Mouse (Mus musculus) cerebellum, postnatal 25 days (tissue): ENCODE results near the gene Rorc.

Experiments
- DNase-seq, 2 experiments: peaks; one replicate each; pipeline ENCODE4 v3.0.0; 2021; ENCODE audit warnings: mixed read lengths in 2 of 2

Gene Rorc

GRCm38 (mm10) chr3:94377028-94377923 lies 4.7 kb downstream of the Rorc start:
- no peak for DNase-seq

DNA sequence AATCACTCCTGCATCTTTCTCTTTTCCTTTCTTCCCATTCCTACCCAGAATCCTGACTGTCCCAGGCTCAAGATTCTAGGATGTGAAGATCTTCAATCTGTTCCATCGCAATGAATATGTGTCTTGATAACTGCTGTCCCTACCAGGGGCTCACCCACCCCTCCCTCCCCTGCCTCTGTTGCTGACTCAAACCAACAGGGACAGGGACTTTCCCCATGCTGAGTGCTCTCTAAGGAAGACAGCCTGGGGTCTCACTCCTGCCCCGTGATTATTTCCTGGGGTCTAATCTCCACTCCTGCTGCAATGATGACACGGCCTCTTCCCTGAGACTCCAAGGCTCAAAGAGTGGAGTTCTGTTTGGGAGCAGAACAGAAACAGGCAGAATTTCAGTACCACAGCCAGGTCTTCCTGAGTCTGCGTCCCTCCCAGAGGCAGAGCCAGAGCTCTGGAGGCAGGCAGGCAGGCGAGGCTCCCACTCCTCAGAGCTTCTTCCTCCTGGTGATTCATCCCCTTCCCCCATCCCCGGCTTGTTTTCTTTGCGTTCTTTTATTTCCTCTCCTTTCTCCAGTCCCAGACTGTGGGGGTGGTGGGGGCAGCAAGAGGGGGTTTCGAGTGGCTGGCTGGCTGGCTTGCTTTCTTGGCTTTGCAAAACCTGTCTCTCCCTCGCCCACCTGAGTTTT lies 7.4 kb downstream of the Rorc start:
- DNase-seq = no peak

DNA sequence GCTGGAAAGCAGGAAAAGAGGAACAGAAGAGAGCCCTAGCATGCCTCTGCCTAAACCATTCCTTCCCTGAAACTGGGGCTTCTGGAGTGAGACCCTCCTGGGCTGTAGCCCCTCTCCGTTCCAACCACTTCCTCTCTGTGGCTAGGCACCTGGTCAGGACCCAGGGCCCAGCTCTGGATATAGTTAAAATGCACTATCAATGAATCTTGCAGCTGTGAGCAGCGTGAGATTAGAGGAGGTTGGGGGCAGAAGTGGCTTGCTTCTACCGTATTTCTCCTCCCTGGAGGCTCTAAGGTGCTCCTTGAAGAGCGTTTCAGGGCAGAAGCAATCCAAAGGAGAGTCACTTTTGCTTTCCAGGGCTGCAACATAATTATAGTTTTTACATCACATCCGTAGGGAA lies 9.7 kb downstream of the Rorc start:
- DNase-seq = no peak

DNA sequence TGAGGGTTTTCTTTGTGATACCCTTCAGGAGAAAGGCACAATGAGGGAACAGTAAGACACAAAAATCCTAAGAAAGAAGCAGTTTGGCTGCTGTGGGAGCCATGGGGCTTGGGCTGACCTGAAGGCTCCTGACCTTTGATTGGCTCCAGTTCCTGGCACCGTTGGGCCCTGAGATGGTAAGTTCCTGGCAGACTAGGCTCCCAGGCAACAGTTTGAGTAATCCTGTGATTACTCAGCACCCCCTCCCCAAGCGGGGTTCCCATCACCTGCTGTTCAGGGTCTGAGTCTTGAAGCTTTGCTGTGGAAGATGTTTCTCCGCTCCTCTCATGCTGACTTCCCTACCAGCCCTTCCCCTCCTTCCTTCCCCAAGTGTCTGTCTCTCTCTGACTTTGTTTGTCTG lies 10.9 kb downstream of the Rorc start:
- DNase-seq = no peak

DNA sequence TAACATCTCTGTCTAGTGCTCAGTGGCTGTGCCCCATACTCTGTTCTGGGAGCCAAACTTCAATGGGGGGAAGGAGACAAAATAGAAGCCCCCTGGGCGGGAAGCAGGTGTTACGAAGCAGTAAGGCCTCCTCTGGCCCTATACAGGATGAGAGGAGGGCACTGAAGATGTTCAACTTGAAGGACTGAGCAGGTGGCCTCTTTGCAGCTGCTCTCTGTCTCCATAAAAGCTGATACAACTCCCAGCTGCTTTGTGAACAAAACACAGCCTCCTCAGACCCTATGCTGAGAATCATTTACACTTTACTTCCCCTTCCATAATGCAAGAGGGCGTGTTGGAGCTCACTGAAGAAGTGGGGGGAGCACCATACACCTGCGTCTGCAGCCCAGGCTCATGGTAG lies 14.1 kb downstream of the Rorc start:
- no peak for DNase-seq

- DNase-seq = no peak
Measured at GRCm38 (mm10) chr3:94387391-94387790, 14.8 kb downstream of the Rorc start.

DNA sequence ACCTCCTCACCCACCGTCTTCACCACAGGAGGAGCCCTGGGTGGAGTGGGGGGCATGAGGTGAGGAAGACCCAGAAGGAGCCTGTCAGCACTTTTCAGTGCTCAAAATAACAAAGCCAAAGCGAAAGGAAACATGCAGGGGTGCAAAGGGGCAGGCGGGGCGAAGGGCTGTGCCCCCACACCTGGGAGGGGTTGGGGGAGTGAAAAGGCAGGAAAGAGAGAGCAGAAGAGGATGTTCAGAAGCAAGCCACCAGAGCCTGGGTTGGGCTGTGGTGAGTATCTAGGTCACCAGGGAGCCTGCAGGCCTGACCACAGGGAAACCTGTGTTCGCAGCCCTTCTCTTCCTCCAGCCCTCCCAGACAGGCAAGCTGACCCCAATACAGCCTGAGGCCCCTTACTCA lies 15.5 kb downstream of the Rorc start:
- DNase-seq = no peak

DNA sequence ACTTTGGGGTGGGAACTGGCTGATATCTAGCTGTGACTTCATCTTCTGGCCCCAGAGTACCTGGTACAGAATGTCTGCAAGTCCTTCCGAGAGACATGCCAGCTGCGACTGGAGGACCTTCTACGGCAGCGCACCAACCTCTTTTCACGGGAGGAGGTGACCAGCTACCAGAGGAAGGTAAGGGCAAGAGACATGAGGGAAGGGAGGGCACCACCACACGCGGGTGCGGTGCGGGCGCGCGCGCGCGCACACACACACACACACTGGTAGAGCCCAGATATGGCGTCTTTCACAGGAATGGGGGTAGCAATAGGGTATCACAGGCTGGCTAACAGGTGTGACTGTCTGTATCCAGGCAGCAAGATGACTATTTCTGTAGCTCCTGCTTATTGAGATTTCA lies 16.8 kb downstream of the Rorc start:
- no peak for DNase-seq

DNA sequence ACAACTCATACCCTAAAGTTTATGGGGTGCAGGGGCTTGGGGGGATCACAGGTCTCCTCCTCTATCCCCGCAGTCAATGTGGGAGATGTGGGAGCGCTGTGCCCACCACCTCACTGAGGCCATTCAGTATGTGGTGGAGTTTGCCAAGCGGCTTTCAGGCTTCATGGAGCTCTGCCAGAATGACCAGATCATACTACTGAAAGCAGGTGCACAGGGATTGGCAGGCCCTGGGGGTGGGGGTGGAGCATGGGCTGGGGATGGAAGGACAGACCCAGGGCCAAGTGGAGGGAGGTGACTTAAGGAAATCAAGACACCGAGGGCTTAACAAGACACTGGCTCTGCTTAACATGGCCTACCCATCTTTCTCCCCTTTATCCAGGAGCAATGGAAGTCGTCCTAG lies 18.4 kb downstream of the Rorc start:
- DNase-seq = peak in 1 of 2 experiments; percentile 40

DNA sequence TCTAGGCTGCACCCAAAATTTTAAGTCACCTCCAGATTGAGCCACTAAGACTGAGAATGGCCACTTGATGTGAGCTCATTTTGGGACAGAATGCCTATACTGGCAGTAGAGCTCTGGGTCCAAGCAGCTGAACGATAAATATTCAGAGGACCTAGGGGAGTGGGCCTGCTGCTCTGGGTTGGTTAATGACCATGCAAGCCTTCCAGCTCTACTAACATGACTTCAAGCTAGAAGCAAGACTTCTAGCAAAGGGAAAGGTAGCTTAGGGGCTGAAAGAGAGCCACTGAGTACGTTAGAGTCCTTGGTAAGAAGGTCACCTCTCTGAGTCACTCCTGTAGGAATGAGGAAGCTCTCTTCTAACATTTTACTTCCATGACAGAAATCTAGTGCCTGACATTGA lies 19.5 kb downstream of the Rorc start:
- no peak for DNase-seq

DNA sequence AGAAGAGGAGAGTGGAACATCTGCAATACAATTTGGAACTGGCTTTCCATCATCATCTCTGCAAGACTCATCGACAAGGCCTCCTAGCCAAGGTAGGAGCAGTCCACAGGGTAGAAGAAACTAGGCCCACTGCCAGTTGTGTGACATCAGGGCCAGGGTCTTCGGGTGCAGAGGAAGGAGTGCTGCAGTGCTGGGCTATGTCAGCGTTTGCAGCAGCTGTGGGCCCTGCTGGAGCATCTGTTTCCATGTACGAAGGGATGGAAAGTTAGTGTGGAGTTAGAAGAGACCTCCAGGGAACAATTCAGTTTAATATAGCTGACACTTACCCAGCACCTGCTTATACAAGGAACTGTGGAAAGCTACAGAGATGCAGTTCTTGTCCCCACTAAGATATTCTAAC lies 20.5 kb downstream of the Rorc start:
- DNase-seq = no peak

DNA sequence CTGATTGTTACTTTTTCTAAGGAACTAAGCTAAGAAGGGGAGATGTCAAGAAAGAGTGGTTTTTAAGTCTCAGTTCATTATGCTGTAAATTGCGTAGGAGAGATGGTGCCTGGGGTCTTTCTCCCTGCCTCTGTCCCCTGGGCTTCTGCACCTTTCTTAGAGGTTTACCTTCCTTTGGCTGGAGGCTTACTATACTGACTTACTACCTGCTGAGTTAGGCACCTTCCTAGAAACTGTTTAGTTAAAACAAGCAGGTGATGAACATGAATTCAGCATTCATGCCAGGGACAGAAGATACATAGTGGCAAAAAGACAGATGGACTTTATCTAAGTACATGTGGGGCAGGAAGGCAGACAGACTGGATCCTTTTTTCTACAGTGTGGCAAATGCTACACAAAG lies 23.7 kb downstream of the Rorc start:
- DNase-seq = no peak

DNA sequence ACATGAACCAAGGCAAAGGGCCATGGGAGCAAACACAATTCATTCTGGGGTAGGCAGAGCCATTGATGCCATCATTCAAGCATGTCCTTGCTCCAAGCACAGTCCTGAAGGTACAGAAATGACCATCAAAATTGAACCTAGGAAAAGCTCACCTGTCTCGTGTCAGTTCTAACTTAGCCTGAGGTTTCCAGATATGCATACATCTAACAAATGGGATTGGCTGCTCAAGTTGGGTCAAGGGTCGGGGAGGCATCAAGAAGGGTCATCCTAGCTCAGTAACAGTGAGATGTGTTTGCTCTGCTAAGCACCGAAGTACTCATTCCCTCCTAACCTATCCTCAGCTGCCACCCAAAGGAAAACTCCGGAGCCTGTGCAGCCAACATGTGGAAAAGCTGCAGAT lies 24.3 kb downstream of the Rorc start:
- no peak for DNase-seq

- no peak for DNase-seq
Measured at GRCm38 (mm10) chr3:94398217-94398616, 25.6 kb downstream of the Rorc start, which contains the start of gene Lingo4. TSS of gene Lingo4 (plus strand) at chr3:94398517.

DNA sequence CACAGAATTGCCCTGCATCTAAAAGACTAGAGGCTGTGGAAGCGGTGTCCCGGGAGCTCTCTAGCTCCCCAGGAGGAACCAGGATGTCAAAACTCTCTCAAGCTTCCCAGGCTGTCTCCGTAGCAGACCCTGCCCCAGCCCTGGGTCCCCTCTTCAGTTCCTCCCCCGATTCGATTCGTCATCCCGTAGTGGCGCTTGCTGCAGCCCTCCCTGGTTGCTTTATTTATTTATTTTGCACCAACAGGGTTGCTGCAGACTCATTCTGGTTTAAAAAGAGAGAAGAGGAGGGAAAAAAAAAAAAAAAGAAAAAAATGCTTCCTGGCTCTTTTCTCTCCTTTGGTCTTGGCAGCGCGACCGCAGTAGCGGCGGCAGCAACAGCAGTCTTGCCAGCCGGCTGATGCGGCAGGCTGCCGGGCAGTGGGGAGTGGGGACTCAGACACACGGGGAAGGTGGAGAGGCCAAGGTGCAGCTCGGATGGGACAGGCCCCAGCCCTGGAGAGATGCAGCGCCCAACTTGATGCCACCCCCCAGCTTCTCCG lies 26.4 kb downstream of the Rorc start:
- peak; percentile 40 to 52 for DNase-seq

DNA sequence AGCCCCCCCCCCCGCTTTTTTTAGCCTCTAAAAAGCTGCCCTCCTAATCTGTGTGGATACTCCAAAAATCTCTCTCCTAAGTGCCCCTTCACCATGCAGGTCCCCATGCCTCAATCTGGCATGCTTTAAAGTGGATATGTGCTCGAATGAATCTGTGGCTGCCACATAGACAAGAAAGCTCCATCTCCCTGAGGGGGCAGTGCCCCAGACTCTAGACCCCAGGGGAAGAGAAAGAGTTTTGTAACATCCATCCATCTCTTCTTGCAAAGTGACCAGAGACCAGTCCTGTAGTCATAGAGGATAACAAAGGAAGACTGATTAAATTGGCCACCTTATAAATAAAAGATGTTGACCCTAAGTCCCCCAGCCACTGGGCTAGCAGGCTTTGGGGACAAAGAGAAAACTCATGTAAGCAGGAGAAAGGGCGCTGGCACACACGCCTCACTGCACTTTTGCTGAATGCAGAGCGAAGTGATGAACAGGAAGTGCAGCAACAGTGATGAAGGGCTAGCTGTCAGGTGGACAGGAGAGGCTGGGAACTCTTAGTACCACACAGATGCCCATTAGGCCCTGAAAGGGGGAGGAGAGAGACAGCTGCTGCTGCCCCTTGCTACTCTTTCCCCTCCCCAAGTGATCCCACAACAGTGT lies 27.2 kb downstream of the Rorc start:
- no peak for DNase-seq

DNA sequence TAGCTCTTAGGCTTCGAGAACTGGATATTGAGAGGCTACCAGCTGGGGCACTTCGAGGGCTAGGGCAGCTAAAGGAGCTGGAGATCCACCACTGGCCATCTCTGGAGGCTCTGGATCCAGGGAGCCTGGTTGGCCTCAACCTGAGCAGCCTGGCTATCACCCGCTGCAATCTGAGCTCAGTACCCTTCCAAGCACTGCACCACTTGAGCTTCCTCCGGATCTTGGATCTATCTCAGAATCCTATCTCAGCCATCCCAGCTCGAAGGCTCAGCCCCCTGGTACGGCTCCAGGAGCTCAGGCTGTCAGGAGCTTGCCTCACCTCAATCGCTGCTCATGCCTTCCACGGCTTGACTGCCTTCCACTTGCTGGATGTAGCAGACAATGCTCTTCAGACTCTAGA lies 29.9 kb downstream of the Rorc start:
- no peak for DNase-seq

- DNase-seq = no peak
Measured at GRCm38 (mm10) chr3:94404366-94405054, 31.9 kb downstream of the Rorc start.

- no peak for DNase-seq
Measured at GRCm38 (mm10) chr3:94405561-94405960, 33.0 kb downstream of the Rorc start.

DNA sequence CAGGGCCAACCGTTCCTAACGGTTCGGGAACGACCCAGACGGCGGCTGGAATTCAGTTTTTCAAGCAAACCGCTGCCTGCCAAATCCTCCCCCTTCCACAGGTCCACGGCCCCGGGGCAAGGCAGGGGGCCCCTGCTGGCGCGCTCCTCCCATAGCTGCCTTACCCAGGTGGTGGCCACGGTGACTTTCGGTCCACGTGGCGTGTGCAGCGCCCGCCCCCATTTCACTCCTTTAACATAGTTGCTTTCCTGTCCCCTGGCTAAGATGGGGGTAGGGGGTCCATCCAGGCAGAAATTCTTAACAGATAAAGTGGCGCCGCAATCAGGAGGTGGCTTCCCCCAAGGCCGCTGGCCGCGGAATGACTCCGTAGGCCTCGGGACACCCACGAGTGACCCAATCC lies 39.9 kb downstream of the Rorc start:
- DNase-seq = no peak

DNA sequence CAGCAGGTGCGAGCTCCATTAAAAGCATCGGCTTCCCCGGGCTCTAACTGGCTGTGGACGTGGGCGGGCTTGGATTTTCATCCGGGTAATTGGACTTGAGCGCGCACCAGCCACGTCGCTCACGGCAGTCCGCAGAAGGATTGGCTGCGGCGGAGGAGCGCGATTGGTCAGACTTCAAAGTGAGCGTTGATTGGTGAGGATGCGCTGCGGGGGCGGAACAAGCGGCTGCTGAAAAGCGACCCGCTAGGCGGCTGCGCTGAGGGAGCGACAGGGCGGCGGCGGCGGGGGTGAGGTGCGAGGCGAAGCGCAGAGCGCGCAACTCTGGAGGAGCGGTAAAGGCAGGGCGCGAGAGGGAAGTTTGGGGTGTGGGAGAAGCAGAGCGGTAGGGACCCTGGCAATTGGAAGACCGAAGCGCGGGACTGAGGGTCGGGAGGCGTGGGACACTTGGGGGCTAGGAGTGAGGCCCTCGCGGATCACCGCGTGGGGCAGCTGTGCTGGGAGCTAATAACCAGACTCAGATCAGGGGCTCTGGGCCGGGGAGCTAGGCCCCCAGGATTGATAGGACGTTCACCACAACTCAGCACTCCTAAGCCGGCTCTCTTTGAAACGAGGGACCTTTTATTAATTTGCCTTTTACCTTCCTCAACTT lies 40.6 kb downstream of the Rorc start, which contains the start of gene Tdrkh:
TSS of gene Tdrkh (plus strand) at position 243 of the 649 bp plus-strand sequence.
- DNase-seq = peak; percentile 98

- DNase-seq = no peak
Measured at GRCm38 (mm10) chr3:94430980-94431379, 58.4 kb downstream of the Rorc start.
